Mouse (Mus musculus) olfactory bulb, adult 2 months (tissue): Measurements from ENCODE around the gene Wtap.

Experiments
- CTCF ChIP-seq: fragments of 200-500 bp; IDR thresholded peaks from 2 replicates; pipeline ENCODE4 v1.5.1; 2012; ENCODE audit warnings: low read depth, mild to moderate bottlenecking, low read length, moderate library complexity; ENCODE audit not compliant: insufficient read depth
- POLR2A ChIP-seq: fragments of 200-500 bp; IDR thresholded peaks from 2 replicates; pipeline ENCODE4 v1.6.1; 2012; ENCODE audit warnings: mild to moderate bottlenecking, low read depth, low read length, moderate library complexity; ENCODE audit not compliant: insufficient read depth

GRCm38 (mm10) chr17:13006984-13007383, 13.0 kb upstream of the Wtap start:
- no peak for TF ChIP-seq POLR2A
- no peak for TF ChIP-seq CTCF
